Mouse (Mus musculus) testis, postnatal 14 days (tissue): ENCODE measurements around the gene Chil6.

ENCODE experiments used
- DNase-seq: peaks from one replicate; pipeline ENCODE4 v3.0.0; 2021; ENCODE audit warnings: low spot score

The Chil6 gene

GRCm38 (mm10) chr3:106406082-106406481 lies at the start of gene Chil6:
TSS of gene Chil6 (minus strand) at chr3:106406182.
- no peak for DNase-seq

GRCm38 (mm10) chr3:106452616-106453015 lies 46.6 kb upstream of the Chil6 start:
- no peak for DNase-seq

- DNase-seq, result no peak
These were observed 43.6 kb upstream of the Chil6 start for GRCm38 (mm10) chr3:106449567-106449966.

- DNase-seq, result no peak
These were observed 43.0 kb upstream of the Chil6 start for GRCm38 (mm10) chr3:106448995-106449394.

GRCm38 (mm10) chr3:106448571-106448970 lies 42.6 kb upstream of the Chil6 start:
- no peak for DNase-seq
